Mouse (Mus musculus) ES-E14 (cell line): ENCODE measurements at regions not wholly inside any gene's neighbourhood (a gene's known extent, or its start where the extent isn't known, plus 50 kb on each side); places are given as distances from the start of the nearest gene placed in this dataset.

Experiments
- DNase-seq: peaks from one replicate; pipeline ENCODE4 v3.0.0-alpha.2; 2013; ENCODE audit warnings: low read depth, low spot score
- H3K27ac ChIP-seq: 2 replicates; pipeline ENCODE4 v1.5.1; 2012; ENCODE audit warnings: low read depth, mild to moderate bottlenecking, low read length, moderate library complexity, mixed read lengths; ENCODE audit not compliant: poor library complexity, insufficient read depth, severe bottlenecking
- H3K36me3 ChIP-seq: 2 replicates; pipeline ENCODE4 v1.6.1; 2012; ENCODE audit warnings: mild to moderate bottlenecking, low read length, moderate library complexity, mixed read lengths; ENCODE audit not compliant: control insufficient read depth, poor library complexity, insufficient read depth, severe bottlenecking
- H3K4me1 ChIP-seq, 2 experiments: fragments of 150-350 bp in 1 of 2; sonication (generic) in 1 of 2; 2 replicates each; pipeline ENCODE4 v1.6.1; 2012; ENCODE audit warnings: low read length in 2 of 2, mild to moderate bottlenecking in 1 of 2, mixed read lengths in 1 of 2; ENCODE audit not compliant: control insufficient read depth in 2 of 2, insufficient read depth in 2 of 2, poor library complexity in 1 of 2
- H3K4me3 ChIP-seq, 2 experiments: fragments of 150-350 bp in 1 of 2; sonication (generic) in 1 of 2; 2 replicates each; pipeline ENCODE4 v1.5.1; 2012; ENCODE audit warnings: low read length in 2 of 2, low read depth in 1 of 2, mild to moderate bottlenecking in 1 of 2, mixed read lengths in 1 of 2; ENCODE audit not compliant: insufficient read depth in 1 of 2, poor library complexity in 1 of 2, severe bottlenecking in 1 of 2
- H3K9ac ChIP-seq: 2 replicates; pipeline ENCODE4 v1.6.1; 2012; ENCODE audit warnings: low read depth, mild to moderate bottlenecking, low read length, mixed read lengths; ENCODE audit not compliant: poor library complexity, insufficient read depth, severe bottlenecking
- H3K9me3 ChIP-seq: fragments of 150-350 bp; sonication (generic); 2 replicates; pipeline ENCODE4 v1.6.1; 2012; ENCODE audit warnings: low read depth, mild to moderate bottlenecking, low read length; ENCODE audit not compliant: control insufficient read depth, insufficient read depth
- CHD2 ChIP-seq: IDR thresholded peaks from 2 replicates; pipeline ENCODE4 v1.6.1; 2014; ENCODE audit warnings: mild to moderate bottlenecking, low read depth, low read length, inconsistent platforms
- HCFC1 ChIP-seq: IDR thresholded peaks from 2 replicates; pipeline ENCODE4 v1.6.1; 2012; ENCODE audit warnings: low read length, inconsistent platforms, borderline replicate concordance; ENCODE audit not compliant: insufficient read depth
- MAFK ChIP-seq: IDR thresholded peaks from 2 replicates; pipeline ENCODE4 v1.6.1; 2014; ENCODE audit warnings: mild to moderate bottlenecking, low read depth, low read length, inconsistent platforms; ENCODE audit not compliant: insufficient read depth
- ZC3H11A ChIP-seq: IDR thresholded peaks from 2 replicates; pipeline ENCODE4 v1.6.1; 2012; ENCODE audit warnings: low read depth, mild to moderate bottlenecking, inconsistent platforms, low read length, borderline replicate concordance
- ZNF384 ChIP-seq: IDR thresholded peaks from 2 replicates; pipeline ENCODE4 v1.6.1; 2012; ENCODE audit warnings: low read depth, low read length, inconsistent platforms
- in situ Hi-C, 2 experiments: fragments of 600-800 bp; cut with MboI; formaldehyde crosslinking; loops; one replicate each; pipeline ENCODE4 v1.15.1; 2025; ENCODE audit warnings: low sequenced_read_pairs in 2 of 2, inconsistent platforms in 1 of 2; ENCODE audit not compliant: unreplicated experiment in 2 of 2

DNA sequence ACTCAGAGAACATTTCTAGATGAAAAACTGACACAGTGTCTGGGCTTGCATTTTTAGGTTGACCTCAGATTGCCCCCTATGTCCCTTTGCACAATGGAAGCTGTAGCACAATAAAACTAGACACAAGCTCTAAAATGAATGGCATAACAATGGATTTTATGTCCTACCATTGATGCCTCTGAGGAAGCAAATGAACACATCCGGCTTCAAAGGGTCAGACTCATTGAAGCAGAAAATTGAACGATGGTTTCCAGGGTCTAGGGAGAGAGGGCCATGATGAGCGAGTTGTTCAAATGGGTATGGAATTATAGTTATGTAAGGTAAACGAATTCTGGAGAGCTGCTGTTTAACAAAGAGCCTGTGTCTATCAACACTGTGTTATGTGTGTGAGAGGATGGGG lies 1455.1 kb upstream of the Gm6569 start:
- in situ Hi-C loops, result no loop called here
- no peak for DNase-seq
- Histone ChIP-seq H3K36me3 (no peaks in the 10 kb centered on the region), H3K4me3 (no peak overlapping the region), H3K9me3 (no peaks in the 10 kb centered on the region), H3K4me1 (no peaks in the 10 kb centered on the region), H3K9ac (no peak overlapping the region), H3K27ac (no peak overlapping the region)
- TF ChIP-seq ZNF384 (no peak), CHD2 (no peak), ZC3H11A (no peak), MAFK (no peak), HCFC1 (no peak)

DNA sequence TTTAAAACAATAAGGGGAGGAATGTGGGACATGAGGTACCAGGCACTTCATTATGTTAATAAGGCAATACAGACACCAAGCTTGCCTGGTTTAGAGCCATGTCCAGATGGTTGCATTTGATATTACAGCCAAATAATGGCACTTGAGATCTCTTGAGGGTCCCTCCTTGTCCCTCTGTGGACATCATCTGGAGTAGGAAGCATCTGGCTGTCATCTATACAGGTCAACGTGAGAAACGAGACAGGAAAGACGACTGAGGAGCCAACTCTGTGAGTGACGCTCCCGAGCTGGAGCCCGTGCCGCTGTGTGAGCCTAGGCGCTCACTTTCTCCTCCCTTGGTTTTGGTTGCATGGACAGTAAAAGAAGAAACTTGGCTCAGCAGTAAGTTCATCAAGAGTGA lies 1453.2 kb upstream of the Gm6569 start:
- no peak overlapping the region for H3K9ac ChIP-seq
- no peak overlapping the region for H3K4me3 ChIP-seq
- no peaks in the 10 kb centered on the region for H3K4me1 ChIP-seq
- no peaks in the 10 kb centered on the region for H3K9me3 ChIP-seq
- no peak overlapping the region for H3K27ac ChIP-seq
- no peaks in the 10 kb centered on the region for H3K36me3 ChIP-seq
- no peak for DNase-seq
- in situ Hi-C loops, result no loop called here
- no peak for TF ChIP-seq MAFK
- TF ChIP-seq CHD2, result no peak
- TF ChIP-seq ZC3H11A, result no peak
- no peak for TF ChIP-seq HCFC1
- no peak for TF ChIP-seq ZNF384

DNA sequence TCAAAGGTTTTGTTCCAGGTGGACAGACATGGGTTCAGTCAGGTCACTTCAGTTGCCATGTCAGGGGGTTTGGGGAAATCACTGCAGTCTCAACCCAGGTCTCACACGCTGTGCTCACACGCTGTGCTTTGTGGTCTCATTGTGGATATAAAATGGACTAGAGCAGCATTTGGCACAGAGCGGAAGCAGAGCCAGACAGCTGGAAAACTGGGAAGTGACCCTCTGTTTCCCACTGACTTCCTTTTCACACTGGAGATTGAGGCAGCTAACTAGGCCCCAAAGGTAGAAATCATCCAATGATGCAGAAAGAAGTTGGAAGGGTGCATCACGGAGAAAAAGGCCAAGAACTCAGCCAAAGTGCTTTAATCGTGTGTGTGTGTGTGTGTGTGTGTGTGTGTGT lies 1452.6 kb upstream of the Gm6569 start:
- Histone ChIP-seq H3K9me3 (no peaks in the 10 kb centered on the region), H3K9ac (no peak overlapping the region), H3K4me1 (no peaks in the 10 kb centered on the region), H3K36me3 (no peaks in the 10 kb centered on the region), H3K27ac (no peak overlapping the region), H3K4me3 (no peak overlapping the region)
- in situ Hi-C loops, result no loop called here
- TF ChIP-seq HCFC1 (no peak), ZNF384 (no peak), CHD2 (no peak), MAFK (no peak), ZC3H11A (no peak)
- DNase-seq, result no peak

DNA sequence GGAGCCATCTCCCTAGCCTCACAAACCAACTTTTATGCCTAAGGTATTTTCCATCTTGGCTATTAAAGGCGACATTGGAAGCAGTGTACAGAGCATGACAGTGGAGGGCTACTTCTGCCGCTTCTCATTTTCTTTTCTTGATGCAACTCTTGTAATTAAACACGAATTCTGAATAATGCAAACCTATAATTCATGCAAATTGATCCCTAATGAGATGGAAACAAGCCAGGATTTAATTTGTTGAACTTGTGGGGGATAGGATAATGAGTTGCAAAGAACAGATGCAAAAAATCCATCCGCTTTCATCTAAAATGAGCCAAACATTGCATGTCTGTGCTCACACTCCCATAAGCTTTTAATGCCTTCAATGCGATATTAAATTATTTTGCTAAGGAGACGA lies 1451.8 kb upstream of the Gm6569 start:
- Histone ChIP-seq H3K36me3 (no peaks in the 10 kb centered on the region), H3K4me1 (no peaks in the 10 kb centered on the region), H3K4me3 (no peak overlapping the region), H3K9me3 (no peaks in the 10 kb centered on the region), H3K27ac (no peak overlapping the region), H3K9ac (no peak overlapping the region)
- no peak for DNase-seq
- TF ChIP-seq MAFK (no peak), HCFC1 (no peak), ZC3H11A (no peak), CHD2 (no peak), ZNF384 (no peak)
- in situ Hi-C loops, result no loop called here

DNA sequence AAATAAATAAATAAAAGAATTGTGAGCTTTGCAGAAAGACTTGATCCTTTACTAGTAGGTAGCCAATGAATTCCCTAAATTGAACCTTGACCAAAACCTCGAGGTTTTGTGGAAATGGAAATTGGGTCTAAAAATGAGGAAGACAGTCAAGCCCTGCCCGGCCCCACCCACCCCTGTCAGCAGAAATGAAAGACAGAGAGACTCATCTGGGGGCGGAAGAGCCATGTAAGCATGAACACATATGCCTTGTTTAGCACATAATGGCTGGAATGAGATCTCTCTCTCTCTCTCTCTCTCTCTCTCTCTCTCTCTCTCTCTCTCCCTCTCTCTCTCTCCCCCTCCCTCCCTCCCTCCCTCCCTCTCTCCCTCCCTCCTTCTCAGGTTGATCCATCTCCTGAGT lies 1451.3 kb upstream of the Gm6569 start:
- in situ Hi-C loops, result no loop called here
- no peak for DNase-seq
- Histone ChIP-seq H3K27ac (no peak overlapping the region), H3K9ac (no peak overlapping the region), H3K4me3 (no peak overlapping the region), H3K4me1 (no peaks in the 10 kb centered on the region), H3K36me3 (no peaks in the 10 kb centered on the region), H3K9me3 (no peaks in the 10 kb centered on the region)
- TF ChIP-seq ZNF384, result no peak
- TF ChIP-seq HCFC1, result no peak
- no peak for TF ChIP-seq CHD2
- no peak for TF ChIP-seq ZC3H11A
- TF ChIP-seq MAFK, result no peak
